In the genomic region with DNA sequence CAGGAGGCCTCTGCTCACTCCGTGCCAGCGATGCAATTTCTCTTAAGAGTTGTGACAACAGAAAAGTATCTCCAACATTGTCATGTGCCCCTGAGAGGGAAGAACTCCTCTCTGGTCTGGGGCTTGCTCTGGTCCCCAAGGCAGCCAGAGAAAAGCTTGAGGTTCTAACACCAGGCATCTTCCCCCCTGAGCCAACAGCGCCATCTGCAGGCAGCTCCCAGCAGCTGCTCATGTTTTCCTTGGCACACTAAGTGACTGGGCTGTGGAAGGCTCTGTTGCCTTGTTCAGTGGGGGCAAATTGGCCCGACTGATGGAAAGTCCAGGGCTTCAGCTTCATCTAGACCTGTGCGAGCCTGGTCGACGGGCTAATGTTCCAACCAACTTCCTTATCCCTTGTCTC, we compare ENCODE assay signal across 9 mouse cellular contexts. TPM values are rescaled to one million over a fixed set of nuclear protein-coding genes. Genes with fewer than 3 reads are reported as not detected.
DNase-seq lines count a peak whose midpoint lies in the region; ATAC-seq and TF ChIP-seq lines count a peak whose summit lies in the region.
"Had no signal": no experiment of that assay in that cellular context is flagged by ENCODE, and none has a peak within 500 bp of the region (broad histone marks: within the 10 kb centered on the region; RNA-seq: fewer than 3 reads in every experiment).

No protein-coding gene starts in this region.

- H3K4me1 ChIP-seq in embryonic fibroblast, embryonic 13.5 days (ENCODE audit: control insufficient read depth, insufficient read depth, low read length): no peaks in the 10 kb centered on the region
- H3K4me1 ChIP-seq in forebrain, embryonic 13.5 days: no peaks in the 10 kb centered on the region
- H3K4me1 ChIP-seq: liver, embryonic 15.5 days had no signal

- no peak overlapping the region for H3K4me2 ChIP-seq in forebrain, embryonic 13.5 days
- H3K4me2 ChIP-seq: liver, embryonic 15.5 days had no signal

- no peak overlapping the region for H3K4me3 ChIP-seq in layer of hippocampus, adult 2 months
- no peak overlapping the region for H3K4me3 ChIP-seq in embryonic fibroblast, embryonic 13.5 days (ENCODE audit: insufficient read depth, low read length)
- H3K4me3 ChIP-seq in forebrain, embryonic 13.5 days: no peak overlapping the region
- H3K4me3 ChIP-seq: liver, embryonic 15.5 days had no signal

- no peak overlapping the region for H3K27ac ChIP-seq in layer of hippocampus, adult 2 months
- no peak overlapping the region for H3K27ac ChIP-seq in embryonic fibroblast, embryonic 13.5 days (ENCODE audit: insufficient read depth, low read length)
- no peak overlapping the region for H3K27ac ChIP-seq in forebrain, embryonic 13.5 days
- H3K27ac ChIP-seq: liver, embryonic 15.5 days had no signal

- H3K36me3 ChIP-seq in forebrain, embryonic 13.5 days (ENCODE audit: poor library complexity, severe bottlenecking): no peaks in the 10 kb centered on the region
- H3K36me3 ChIP-seq: liver, embryonic 15.5 days had no signal

- H3K9ac ChIP-seq in forebrain, embryonic 13.5 days: no peak overlapping the region
- H3K9ac ChIP-seq: liver, embryonic 15.5 days had no signal

- no peaks in the 10 kb centered on the region for H3K9me3 ChIP-seq in forebrain, embryonic 13.5 days (replicated peaks)
- H3K9me3 ChIP-seq: liver, embryonic 15.5 days had no signal

- H3K27me3 ChIP-seq in forebrain, embryonic 13.5 days: no peaks in the 10 kb centered on the region
- H3K27me3 ChIP-seq: liver, embryonic 15.5 days had no signal

- no peak for TF ChIP-seq POLR2A in embryonic fibroblast, embryonic 13.5 days (IDR thresholded peaks at IDR 0.05; ENCODE audit: low read depth, low read length)

- ATAC-seq in forebrain, embryonic 13.5 days: no peak

- TF ChIP-seq CTCF in layer of hippocampus, adult 2 months (conservative IDR thresholded peaks at IDR 0.05): peak; percentile 80
- TF ChIP-seq CTCF in embryonic fibroblast, embryonic 13.5 days (IDR thresholded peaks at IDR 0.05; ENCODE audit: borderline replicate concordance, insufficient read depth, low read length): 0 out of 2 replicates have a peak, but pooled peaks have one; percentile 12

- DNase-seq in cerebellum, postnatal 10 days: peak; percentile 36 to 45
- DNase-seq in cerebellum, adult 11-12 months: no peak
- DNase-seq in layer of hippocampus, adult 2 months (ENCODE audit: low spot score in 2 of 2): peak; percentile 12 to 49
- no peak for DNase-seq in layer of hippocampus, adult 9-10 months (ENCODE audit: low spot score)
- peak; percentile 9 for DNase-seq in NIH3T3 (ENCODE audit: low read depth)
- DNase-seq in retina, postnatal 1 day: peak; percentile 35

- WGBS in forebrain, embryonic 13.5 days: 54% methylated on average over 7 of the region's 7 CpGs

RNA-seq across cellular contexts. Expression of a gene that starts 31.5 kb away (rescaled TPM):
- total RNA-seq in layer of hippocampus, adult 2 months (2021): under 1 TPM in 1 of 2 experiments, not detected in 1; 0.29 TPM
- not detected in 2 replicates for polyA plus RNA-seq in embryonic fibroblast, embryonic 13.5 days (2011; ENCODE audit: insufficient read length, low read depth, missing spikeins)
- 0.36 and 0.50 TPM in 2 replicates for polyA plus RNA-seq in forebrain, embryonic 13.5 days (2015; fragmentation: Nextera tagmentation; extraction: Ambion mirVana)
- polyA plus RNA-seq: liver, embryonic 15.5 days had no signal

Comparison
In these comparisons a context has a peak if more than half of its experiments do, and no peak if none do; other contexts are left out.
1. DNase-seq: peak in cerebellum, postnatal 10 days (2 of 2), layer of hippocampus, adult 2 months (2 of 2), NIH3T3 (single experiment) and retina, postnatal 1 day (single experiment); none in cerebellum, adult 11-12 months (single experiment) and layer of hippocampus, adult 9-10 months (single experiment).